Mouse (Mus musculus) olfactory bulb, adult 2 months (tissue): Measurements from ENCODE around the gene Cilp. TPM values are rescaled to one million over a fixed set of nuclear protein-coding genes. Genes with fewer than 3 reads are reported as not detected.

Experiments
- H3K27ac ChIP-seq: fragments of 200-500 bp; 2 replicates; pipeline ENCODE4 v1.5.1; 2012; ENCODE audit warnings: low read depth, low read length; ENCODE audit not compliant: insufficient read depth
- H3K4me1 ChIP-seq: fragments of 200-500 bp; 2 replicates; pipeline ENCODE4 v1.6.1; 2012; ENCODE audit warnings: low read length; ENCODE audit not compliant: control insufficient read depth, insufficient read depth
- H3K4me3 ChIP-seq: fragments of 200-500 bp; 2 replicates; pipeline ENCODE4 v1.5.1; 2012; ENCODE audit warnings: mild to moderate bottlenecking, low read depth, low read length, moderate library complexity; ENCODE audit not compliant: insufficient read depth
- CTCF ChIP-seq: fragments of 200-500 bp; IDR thresholded peaks from 2 replicates; pipeline ENCODE4 v1.5.1; 2012; ENCODE audit warnings: low read depth, mild to moderate bottlenecking, low read length, moderate library complexity; ENCODE audit not compliant: insufficient read depth
- POLR2A ChIP-seq: fragments of 200-500 bp; IDR thresholded peaks from 2 replicates; pipeline ENCODE4 v1.6.1; 2012; ENCODE audit warnings: mild to moderate bottlenecking, low read depth, low read length, moderate library complexity; ENCODE audit not compliant: insufficient read depth
- WGBS: fragments of 180-500 bp; shearing (Covaris S2); methylation state at CpG from one replicate; pipeline ENCODE4 v1.1.7; 2018; 5-methylcytosine and 5-hydroxymethylcytosine counted together
- polyA plus RNA-seq: library from polyadenylated mRNA; stranded (reverse); fragments of >200 nt; gene quantifications from 2 replicates; pipeline ENCODE4 v1.2.4, GENCODE M21; 2012; ENCODE audit warnings: low replicate concordance; ENCODE audit not compliant: missing spikeins, insufficient read depth, insufficient read length

The Cilp gene
- polyA plus RNA-seq, 1 experiment, result not detected

DNA sequence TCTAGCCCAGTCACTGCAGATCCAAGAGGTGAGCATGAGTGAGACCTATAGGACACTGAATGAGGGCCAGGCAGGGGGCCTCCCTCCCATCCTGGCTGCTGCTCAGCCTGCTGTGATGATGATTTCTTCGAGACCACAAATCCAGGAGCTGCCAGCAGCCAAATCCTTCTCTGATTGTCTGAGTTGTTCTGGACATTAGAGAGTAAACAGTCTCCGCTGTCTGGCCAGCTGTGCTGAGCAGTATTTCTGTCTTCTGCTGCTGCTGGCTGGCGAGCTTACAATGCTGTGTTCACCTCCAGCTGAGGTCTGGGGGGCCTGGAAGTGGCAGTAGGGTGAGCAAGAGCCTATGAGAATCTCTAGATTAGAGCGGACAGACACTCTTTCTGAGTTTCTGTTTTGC lies 21.7 kb upstream of the Cilp start:
- TF ChIP-seq POLR2A, result no peak
- no peak for TF ChIP-seq CTCF
- Histone ChIP-seq H3K27ac (no peak overlapping the region), H3K4me3 (no peak overlapping the region), H3K4me1 (peaks cover 10% of the 10 kb centered on the region)
- 62% methylated on average over 4 of the region's 4 CpGs for WGBS

DNA sequence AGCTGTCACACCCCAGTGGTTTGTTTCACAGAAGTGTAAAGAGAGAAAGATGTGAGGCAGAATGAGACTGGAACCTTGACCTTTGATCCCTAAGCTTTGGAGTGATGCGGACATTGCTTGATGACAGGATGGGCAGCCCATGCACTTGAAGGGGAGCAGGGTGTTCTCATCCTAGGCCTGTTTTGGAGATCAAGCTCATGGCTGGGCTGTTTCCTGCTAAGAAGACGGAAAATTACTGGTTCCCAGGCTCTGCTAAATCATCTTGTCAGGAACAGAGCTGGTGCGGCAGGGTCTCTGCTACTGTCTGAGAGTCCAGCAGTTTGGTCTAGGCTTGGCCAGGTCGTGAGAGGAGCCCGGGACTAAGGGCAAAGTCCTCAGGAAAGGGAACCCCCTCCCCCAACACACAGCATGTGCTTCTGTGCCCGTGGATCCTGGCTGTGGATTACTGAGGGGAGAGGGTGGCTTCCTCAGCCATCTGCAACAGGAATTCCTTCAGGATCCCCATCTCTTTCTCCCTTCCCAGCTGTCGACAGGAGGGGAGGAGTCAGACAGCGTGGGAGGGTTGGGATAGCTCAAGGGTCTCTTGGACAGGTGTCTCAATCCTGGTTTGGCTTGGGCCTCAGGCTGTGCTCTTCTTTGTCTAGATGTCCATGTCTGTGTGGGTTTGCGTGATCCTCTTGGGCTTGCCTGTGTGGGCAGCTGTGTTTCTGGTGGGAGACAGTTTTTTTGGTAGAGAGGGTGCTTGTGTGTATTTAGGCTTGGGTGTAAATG lies 20.8 kb upstream of the Cilp start:
- no peak for TF ChIP-seq POLR2A
- no peak for TF ChIP-seq CTCF
- 48% methylated on average over 9 of the region's 9 CpGs for WGBS
- Histone ChIP-seq H3K4me3 (no peak overlapping the region), H3K4me1 (peaks cover 10% of the 10 kb centered on the region), H3K27ac (no peak overlapping the region)

DNA sequence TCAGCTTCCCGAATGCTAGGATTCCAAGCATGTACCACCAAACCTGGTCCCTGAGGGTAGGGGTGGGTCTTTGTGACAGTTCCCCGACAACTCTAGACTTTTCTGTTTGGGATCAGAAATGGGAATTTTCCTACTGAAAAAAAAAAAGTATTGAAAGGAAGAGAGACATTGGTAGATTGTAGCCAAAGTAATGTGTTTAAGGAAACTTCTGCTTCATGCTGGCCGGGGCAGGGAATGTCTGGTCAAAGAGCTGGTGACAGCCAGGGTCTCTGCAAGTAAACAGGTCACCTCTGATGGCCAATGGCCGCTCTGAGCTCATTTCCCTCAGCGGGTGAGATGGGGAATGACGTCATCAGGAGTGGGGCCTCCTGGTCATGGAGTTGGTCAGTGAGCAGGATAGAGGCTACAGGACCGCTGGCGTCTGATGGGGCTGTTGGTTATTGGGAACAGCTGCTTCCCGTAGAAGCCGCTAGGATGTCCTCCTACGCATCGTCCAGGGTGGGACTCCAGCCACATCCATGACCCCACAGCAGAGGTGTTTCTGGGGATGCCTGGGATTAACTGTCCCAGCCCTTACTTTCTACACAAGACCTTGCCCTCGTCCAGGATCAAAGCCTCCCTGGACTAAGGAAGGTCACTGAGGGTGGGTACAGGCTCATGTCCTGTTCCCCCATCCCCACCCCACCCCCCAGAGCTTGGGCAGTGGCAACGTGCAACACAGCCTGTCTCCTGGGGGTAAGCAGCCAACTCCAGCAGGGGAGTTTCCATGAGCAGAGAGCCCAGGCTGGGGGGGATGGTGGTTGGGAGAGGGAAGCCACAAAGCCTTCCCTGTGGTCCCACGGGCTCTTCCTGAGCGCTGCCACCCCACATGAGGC lies 17.2 kb upstream of the Cilp start:
- 77% methylated on average over 16 of the region's 16 CpGs for WGBS

DNA sequence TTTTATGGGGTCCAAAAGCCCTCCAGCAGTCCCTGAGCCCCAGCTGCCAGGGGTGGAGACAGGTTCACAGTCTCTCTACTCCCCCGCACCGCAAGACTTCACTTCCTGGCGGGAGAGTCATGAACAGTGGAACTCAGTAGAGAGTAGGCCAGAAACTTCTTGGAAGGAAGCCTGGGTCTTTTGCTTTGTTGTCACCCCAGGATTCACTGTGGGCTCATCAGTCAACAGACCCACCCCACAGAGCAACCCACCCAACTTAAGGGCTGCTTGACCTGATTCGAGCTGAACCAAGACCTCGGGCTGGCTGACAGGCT lies 16.6 kb upstream of the Cilp start:
- TF ChIP-seq POLR2A (no peak), CTCF (no peak)
- peaks cover 7% of the 10 kb centered on the region for H3K4me1 ChIP-seq
- 82% methylated on average over 5 of the region's 5 CpGs for WGBS
- no peak overlapping the region for H3K4me3 ChIP-seq
- no peak overlapping the region for H3K27ac ChIP-seq

More for the DNA sequence above, 17.2 kb upstream of the Cilp start:
- TF ChIP-seq CTCF (no peak), POLR2A (no peak)
- peaks cover 10% of the 10 kb centered on the region for H3K4me1 ChIP-seq
- no peak overlapping the region for H3K27ac ChIP-seq
- H3K4me3 ChIP-seq, result no peak overlapping the region

DNA sequence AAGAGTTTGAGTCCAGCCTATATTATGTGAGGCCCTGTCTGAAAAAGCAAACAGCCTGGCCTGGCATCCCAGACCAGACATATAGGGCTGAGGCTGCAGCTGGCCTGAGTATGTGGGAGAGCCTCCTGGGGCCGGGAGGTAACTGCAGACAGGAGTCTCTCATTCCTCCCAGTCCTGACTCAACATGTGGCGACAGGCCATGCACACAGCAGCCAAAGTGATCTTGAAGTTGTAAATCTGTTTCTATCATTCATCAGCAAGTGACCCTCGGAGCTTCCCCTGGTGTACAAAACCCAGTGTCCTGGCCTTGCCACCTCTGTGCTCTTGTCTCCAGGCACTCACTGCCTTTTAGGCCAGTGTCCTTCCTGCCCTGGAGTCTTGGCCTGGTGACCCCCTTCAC lies 13.0 kb upstream of the Cilp start:
- no peak overlapping the region for H3K27ac ChIP-seq
- no peak overlapping the region for H3K4me3 ChIP-seq
- 91% methylated on average over 3 of the region's 3 CpGs for whole genome bisulfite sequencing
- no peaks in the 10 kb centered on the region for H3K4me1 ChIP-seq
- TF ChIP-seq CTCF (no peak), POLR2A (no peak)

DNA sequence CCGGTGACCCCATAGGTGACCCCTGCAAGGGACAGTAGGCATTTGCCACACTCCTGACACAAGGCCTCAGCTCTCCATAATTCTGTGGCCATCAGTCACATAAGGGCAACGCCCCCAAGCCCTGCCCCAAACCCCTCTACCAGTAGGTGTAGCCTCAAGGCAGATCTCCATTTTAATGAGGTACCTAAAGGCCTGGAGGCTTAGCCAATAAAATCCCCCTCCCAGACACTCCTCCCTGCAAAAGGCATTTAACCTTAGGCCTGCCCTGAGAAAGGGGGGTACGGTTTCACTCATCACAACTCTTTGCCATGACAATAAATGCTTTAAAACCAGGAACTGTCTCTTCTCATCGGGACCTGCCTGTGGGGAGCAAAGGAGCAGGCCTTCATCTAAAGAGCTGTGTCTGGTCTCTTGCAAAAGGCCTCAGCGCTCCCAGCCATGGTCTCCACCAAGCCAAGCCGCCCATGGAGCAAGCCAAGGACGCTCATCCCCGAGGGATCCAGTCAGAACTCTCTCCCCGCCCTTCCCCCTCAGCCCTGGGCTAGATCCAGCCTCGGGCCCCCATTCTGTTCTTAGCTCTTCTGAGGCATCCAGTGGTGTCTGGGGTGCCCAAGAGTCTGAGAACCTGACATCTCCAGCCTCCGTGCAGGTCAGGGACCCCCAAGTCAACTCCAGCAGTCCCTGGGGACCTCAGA lies 8.9 kb upstream of the Cilp start:
- H3K4me1 ChIP-seq, result no peaks in the 10 kb centered on the region
- no peak overlapping the region for H3K27ac ChIP-seq
- H3K4me3 ChIP-seq, result no peak overlapping the region
- 76% methylated on average over 11 of the region's 11 CpGs for WGBS
- no peak for TF ChIP-seq CTCF
- TF ChIP-seq POLR2A, result no peak

DNA sequence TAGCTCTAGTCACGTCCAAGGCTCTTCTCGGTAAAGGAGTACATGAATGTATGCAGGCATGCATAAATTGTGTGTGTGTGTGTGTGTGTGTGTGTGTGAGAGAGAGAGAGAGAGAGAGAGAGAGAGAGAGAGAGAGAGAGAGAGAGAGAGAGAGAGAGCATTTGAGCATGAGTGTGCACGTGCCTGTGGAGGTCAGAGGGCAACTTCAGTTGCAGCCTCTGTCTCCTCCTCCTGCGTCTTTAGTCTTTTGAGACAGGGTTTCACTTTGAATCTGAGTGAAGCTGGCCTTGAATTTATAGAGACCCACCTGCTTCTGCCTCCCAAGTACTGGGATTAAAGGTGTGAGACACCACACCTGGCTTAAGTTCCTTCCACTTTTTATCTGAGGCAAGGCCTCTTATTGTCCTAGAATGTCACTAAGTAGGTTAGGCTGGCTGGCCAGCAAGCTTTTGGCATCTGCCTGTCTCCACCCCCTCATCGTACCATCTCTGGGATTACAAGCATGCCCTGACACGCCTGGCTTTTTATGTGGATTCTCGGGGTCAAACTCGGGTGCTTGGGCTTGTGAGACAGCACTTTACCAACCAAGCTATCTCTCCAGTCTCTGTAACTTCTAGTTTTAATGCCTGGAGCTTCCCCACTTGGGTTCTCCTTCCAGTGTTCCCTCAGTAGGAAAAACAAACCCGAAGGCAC lies 7.6 kb upstream of the Cilp start:
- TF ChIP-seq CTCF, result no peak
- TF ChIP-seq POLR2A, result no peak
- Histone ChIP-seq H3K4me1 (no peaks in the 10 kb centered on the region), H3K27ac (no peak overlapping the region), H3K4me3 (no peak overlapping the region)
- WGBS, result 86% methylated on average over 9 of the region's 9 CpGs

DNA sequence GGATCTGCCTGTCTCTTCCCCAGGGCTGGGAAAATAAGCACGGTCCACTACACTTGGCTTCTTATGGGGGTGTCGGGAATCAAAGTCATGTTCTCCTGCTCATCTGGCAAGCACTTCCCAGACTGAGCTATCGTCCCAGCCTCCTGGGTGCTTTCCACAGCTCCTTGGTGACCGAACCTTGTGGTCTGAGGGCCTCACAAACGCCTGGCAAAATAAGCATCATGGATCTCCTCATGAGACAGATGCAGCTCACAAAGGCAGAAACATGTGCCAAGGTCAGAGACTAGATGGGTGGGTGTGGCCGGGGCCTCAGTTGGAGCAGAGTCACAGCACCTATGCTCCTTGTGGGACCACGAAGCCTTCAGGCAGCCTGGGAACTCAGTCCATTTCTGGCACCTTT lies 5.6 kb upstream of the Cilp start:
- no peak overlapping the region for H3K27ac ChIP-seq
- H3K4me1 ChIP-seq, result no peaks in the 10 kb centered on the region
- no peak for TF ChIP-seq POLR2A
- no peak for TF ChIP-seq CTCF
- H3K4me3 ChIP-seq, result no peak overlapping the region
- 80% methylated on average over 7 of the region's 7 CpGs for WGBS
